Mouse (Mus musculus): Measurements from ENCODE around the gene Efnb2. TPM values are rescaled to one million over a fixed set of nuclear protein-coding genes. Genes with fewer than 3 reads are reported as not detected.

Efnb2 gene
- total and polyA plus RNA-seq, 3 experiments: 0.12 to 0.19 TPM; not detected in 1

- Histone ChIP-seq H3K27ac (ENCODE audit: control insufficient read depth, low read depth, low read length) (no peak overlapping the region), H3K9me3 (replicated peaks; ENCODE audit: insufficient read depth, low read length) (no peaks in the 10 kb centered on the region), H3K27me3 (ENCODE audit: control insufficient read depth in 1 of 2, insufficient read depth in 2 of 2, low read length in 2 of 2) (no peaks in the 10 kb centered on the region), H3K79me2 (ENCODE audit: control insufficient read depth, insufficient read depth, low read length, poor library complexity) (no peaks in the 10 kb centered on the region), H3K4me3 (ENCODE audit: control insufficient read depth in 1 of 2, insufficient read depth in 1 of 2, low read depth in 2 of 2, low read length in 2 of 2) (no peak overlapping the region), H3K9ac (ENCODE audit: control insufficient read depth, low read depth, low read length, poor library complexity, severe bottlenecking) (no peak overlapping the region), H3K4me1 (ENCODE audit: control insufficient read depth in 1 of 2, insufficient read depth in 2 of 2, low read length in 2 of 2) (no peaks in the 10 kb centered on the region), H3K36me3 (ENCODE audit: control insufficient read depth in 1 of 2, insufficient read depth in 2 of 2, low read length in 2 of 2) (peaks cover 0 to 9% of the 10 kb centered on the region in 2 experiments; a peak in 2 of 4 replicates)
- TF ChIP-seq ZNF384 (IDR thresholded peaks at IDR 0.05; ENCODE audit: low read depth, low read length) (no peak), NELFE (IDR thresholded peaks at IDR 0.05; ENCODE audit: low read depth, low read length) (no peak), MYC (IDR thresholded peaks at IDR 0.05; ENCODE audit: low read depth, low read length) (no peak), POLR2AphosphoS5 (IDR thresholded peaks at IDR 0.05; ENCODE audit: borderline replicate concordance, low read depth, low read length) (no peak), ZC3H11A (IDR thresholded peaks at IDR 0.05; ENCODE audit: low read depth, low read length) (no peak), CHD2 (IDR thresholded peaks at IDR 0.05; ENCODE audit: low read length) (no peak), ETS1 (IDR thresholded peaks at IDR 0.05; ENCODE audit: low read depth, low read length) (no peak), ZKSCAN1 (IDR thresholded peaks at IDR 0.05; ENCODE audit: low read depth, low read length) (no peak), HCFC1 (IDR thresholded peaks at IDR 0.05; ENCODE audit: low read depth, low read length) (no peak), USF2 (IDR thresholded peaks at IDR 0.05; ENCODE audit: borderline replicate concordance in 1 of 2, insufficient read depth in 1 of 2, low read depth in 1 of 2, low read length in 2 of 2) (no peak), SIN3A (IDR thresholded peaks at IDR 0.05; ENCODE audit: low read length) (no peak), SMC3 (IDR thresholded peaks at IDR 0.05; ENCODE audit: low read depth, low read length) (no peak), TCF12 (IDR thresholded peaks at IDR 0.05; ENCODE audit: low read depth, low read length) (no peak), ELF1 (IDR thresholded peaks at IDR 0.05; ENCODE audit: low read depth, low read length) (no peak), MXI1 (IDR thresholded peaks at IDR 0.05; ENCODE audit: low read depth, low read length) (no peak), ZMIZ1 (IDR thresholded peaks at IDR 0.05; ENCODE audit: low read depth, low read length) (no peak), RAD21 (IDR thresholded peaks at IDR 0.05; ENCODE audit: low read depth, low read length) (no peak), MYB (IDR thresholded peaks at IDR 0.05; ENCODE audit: low read depth, low read length) (no peak), USF1 (IDR thresholded peaks at IDR 0.05; ENCODE audit: low read depth, low read length) (no peak), BHLHE40 (IDR thresholded peaks at IDR 0.05; ENCODE audit: borderline replicate concordance, low read depth, low read length) (no peak)
- no peak for DNase-seq (ENCODE audit: low read depth, low spot score)
Measured at GRCm38 (mm10) chr8:8659503-8660306, 1.3 kb downstream of the Efnb2 start.

Measured in MEL (cell line).